Mouse (Mus musculus): Measurements from ENCODE around the gene Actg1.

DNA sequence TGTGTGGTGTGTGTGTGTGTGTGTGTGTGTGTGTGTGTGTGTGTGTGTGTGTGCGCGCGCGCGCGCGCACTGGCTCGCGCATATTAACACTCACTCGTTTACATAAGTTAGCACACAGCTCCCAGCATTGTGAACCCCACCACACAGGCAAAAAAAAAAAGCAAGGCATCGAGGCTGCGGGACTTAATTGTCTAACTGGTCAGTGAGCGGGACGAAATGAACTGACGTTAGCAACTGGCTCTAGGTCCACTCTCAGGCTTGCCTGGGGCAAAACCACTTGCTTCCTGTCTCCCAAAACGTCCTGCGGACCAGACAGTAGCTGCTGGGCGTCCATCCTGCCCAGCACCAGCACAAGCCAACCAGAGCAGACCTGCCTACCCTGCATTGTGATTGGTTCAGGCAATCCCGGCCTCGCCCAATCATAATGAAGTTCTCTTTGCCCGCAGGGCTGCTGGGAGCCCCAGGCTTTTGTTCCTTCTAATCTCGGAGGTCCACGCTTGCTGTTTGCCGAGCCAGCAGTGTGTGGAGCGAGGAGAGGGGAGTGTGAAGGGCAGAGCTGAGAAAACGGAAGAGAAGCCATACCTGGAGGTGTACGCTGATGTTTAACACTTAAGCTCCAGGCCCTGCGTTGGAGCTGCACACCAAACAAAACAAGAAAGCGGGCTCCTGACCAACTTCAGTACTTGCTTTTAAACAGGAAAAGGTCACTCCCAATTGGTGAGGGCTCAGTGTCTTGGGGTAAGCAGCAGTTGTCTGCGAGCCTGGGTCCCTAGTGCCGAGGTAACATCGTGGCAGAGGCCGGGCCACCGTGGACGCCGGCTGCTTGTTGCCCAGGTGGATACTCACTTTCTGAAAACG, 32.3 kb downstream of the Actg1 start:
- no peak for TF ChIP-seq TCF12 (IDR thresholded peaks at IDR 0.05; ENCODE audit: insufficient read depth, poor library complexity, severe bottlenecking)
- TF ChIP-seq REST (IDR thresholded peaks at IDR 0.05; ENCODE audit: insufficient read depth, insufficient read length), result no peak
- peak; percentile 91 for TF ChIP-seq POLR2A (IDR thresholded peaks at IDR 0.05; ENCODE audit: insufficient read length, low read depth)
- TF ChIP-seq MAX (IDR thresholded peaks at IDR 0.05; ENCODE audit: low read depth), result no peak
- no peak for TF ChIP-seq CEBPB (IDR thresholded peaks at IDR 0.05; ENCODE audit: insufficient read depth, poor library complexity, severe bottlenecking)
- TF ChIP-seq POLR2AphosphoS2 (IDR thresholded peaks at IDR 0.05; ENCODE audit: insufficient read length, low read depth), result peak; percentile 81
- peak in 2 of 3 experiments; percentile 51 to 58 for TF ChIP-seq MYOD1 (IDR thresholded peaks at IDR 0.05; ENCODE audit: control insufficient read depth in 1 of 3, insufficient read length in 2 of 3, low read depth in 2 of 3)
- no peak for TF ChIP-seq E2F4 (IDR thresholded peaks at IDR 0.05; ENCODE audit: insufficient read depth)
- TF ChIP-seq USF1 (IDR thresholded peaks at IDR 0.05; ENCODE audit: low read depth), result no peak
- no peak for TF ChIP-seq MYOG (IDR thresholded peaks at IDR 0.05; ENCODE audit: control insufficient read depth in 1 of 3, insufficient read depth in 1 of 3, insufficient read length in 2 of 3, low read depth in 2 of 3)
- TF ChIP-seq TCF3 (IDR thresholded peaks at IDR 0.05; ENCODE audit: insufficient read length, low read depth), result no peak
